Mouse (Mus musculus) telencephalon, adult 2 months (tissue): ENCODE data around the gene Sytl3.
"Not testable (repeated sequence)": the region's sequence is repeated elsewhere in the genome, so short reads cannot be mapped to it uniquely, and the experiment has no call there.

Source experiments
- DNase-seq: peaks from one replicate; pipeline ENCODE4 v3.0.0-alpha.2; 2011; ENCODE audit warnings: low read depth, low spot score

Gene Sytl3

DNA sequence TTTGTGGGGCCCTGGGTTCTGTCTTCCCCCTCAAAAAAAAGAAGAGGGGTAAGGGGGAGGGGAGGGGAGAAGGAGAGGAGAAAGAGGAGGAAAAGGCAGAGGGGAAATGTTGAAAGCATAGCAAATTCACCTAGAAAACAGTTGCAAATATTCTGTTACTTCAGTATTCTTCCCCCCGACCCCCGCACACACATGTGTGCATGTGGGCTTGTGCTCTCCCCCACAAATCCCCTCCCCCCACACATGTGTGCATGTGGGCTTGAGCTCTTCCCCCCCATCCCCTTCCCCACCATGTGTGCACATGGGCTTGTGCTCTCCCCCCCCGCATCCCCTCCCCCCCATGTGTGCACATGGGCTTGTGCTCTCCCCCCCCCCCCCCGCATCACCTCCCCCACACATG is 30.5 kb downstream of the Sytl3 start:
- not testable (repeated sequence) for DNase-seq

DNA sequence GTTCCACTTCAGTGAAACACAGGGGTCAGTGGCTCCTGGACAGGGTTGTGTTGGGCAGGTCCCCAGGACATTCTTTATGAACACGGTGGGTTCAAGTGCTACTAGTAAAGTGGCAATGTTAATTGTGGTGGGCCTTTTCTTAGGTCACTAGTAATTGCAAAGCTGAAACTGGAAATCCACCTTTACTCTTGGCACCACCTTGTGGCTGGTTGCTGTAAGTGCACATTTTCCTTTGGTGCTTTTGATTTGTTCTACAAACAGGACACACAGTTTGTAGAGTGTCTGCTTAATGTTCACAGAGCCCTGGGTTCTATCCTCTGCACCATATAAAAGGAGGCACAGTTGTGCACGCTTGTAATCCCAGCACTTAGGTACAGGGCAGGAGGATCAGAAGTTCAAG is 32.7 kb downstream of the Sytl3 start:
- DNase-seq = not testable (repeated sequence)

DNA sequence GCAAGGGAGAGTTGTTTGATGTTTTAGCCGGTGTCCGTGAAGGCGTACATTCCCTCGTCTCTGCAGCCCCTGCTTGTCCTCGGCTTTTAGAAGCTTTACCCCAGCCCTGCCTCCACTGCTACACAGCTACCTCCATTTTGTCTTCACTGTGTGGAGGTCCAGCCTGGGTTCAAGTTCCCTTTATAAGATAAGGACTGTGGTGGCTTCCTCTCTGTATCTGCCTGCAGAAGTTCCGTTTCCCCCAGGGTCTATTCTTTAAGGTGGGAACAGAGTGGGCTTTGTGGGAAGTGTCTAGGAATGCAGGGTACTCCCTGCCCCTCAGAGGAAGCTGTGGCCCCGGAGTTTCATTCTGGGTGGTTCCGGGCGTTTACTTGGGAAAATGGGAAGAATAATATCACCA is 36.8 kb downstream of the Sytl3 start:
- not testable (repeated sequence) for DNase-seq

DNA sequence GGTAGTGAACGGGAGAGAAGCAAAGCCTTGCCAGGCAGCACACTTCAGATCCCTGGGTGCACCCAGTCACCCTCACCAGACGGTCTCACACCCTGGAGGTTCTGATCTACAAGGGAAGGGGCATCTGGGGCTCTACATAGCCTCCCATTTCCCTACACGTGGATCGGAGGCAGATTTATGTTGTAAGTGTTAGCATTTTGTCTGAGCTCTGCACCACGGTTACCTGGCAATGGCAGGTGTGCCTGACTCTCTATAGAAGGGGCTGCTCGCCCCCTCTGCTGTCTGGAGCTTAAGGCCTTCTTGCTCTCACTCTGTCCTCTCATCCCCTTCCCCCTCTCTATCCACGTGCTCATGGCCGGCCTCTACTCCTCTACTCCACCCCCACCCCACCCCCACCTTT is 37.6 kb downstream of the Sytl3 start:
- DNase-seq = not testable (repeated sequence)

DNA sequence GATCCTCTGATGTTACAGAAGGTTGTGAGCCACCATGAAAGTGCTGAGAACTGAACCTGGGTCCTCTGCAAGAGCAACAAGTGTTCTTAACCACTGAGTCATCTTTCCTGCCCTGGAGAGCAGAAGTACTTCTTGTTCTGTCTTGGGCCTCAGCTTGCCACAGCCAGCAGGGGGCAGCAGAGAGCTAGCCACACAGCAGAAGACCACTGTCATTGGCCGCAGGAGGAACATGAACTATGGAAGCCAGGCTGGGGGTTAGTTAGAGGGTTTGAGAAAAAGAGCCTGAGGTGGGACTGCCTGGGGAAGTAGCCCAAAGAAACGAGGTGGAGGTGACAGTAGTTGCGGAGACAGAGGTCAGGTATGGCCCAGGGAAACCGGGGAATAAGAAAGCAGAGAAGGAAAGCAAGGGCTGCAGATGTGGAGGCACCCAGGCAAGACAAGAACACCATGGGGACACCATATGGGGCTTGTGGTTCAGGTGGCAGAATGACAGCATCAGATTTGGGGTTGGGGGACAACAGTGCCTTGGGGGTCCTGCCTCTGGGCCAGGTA is 38.4 kb downstream of the Sytl3 start:
- DNase-seq = not testable (repeated sequence)

DNA sequence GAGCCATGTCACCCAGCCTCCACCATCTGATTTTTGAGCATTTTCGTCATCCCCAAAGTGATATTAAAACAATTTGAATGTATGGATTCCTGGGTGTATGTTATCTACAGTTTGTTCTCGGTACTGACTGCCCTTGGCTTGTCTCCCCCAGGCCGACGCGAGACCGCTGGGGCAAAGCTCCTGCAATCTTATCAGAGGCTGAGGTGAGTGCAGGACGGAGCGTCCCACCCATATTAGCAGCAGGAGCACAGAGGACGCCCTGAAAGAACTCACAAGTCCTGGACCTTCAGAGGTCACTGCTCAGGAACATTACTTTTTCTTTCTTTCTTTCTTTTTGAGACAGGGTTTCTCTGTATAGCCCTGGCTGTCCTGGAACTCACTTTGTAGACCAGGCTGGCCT is 40.6 kb downstream of the Sytl3 start:
- not testable (repeated sequence) for DNase-seq

DNA sequence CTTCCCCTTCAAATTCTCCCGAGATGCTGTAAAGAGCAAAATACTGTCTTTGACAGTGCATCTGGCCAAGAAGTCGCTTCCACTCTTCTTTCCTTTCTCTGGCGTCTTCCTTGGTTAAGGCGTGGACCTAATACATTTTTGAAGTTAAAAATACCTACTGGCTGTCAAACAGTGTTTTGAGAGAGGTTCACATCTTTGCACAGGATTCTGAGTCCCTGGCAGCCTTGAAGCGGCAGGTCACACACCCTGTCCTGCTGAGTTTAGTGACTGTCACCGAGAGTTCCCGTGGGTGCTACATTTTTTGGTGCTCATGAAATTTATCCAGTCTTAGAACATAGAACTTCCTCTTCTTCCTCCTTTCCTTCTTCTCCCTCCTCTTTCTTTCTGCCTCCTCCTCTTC is 41.2 kb downstream of the Sytl3 start:
- not testable (repeated sequence) for DNase-seq

DNA sequence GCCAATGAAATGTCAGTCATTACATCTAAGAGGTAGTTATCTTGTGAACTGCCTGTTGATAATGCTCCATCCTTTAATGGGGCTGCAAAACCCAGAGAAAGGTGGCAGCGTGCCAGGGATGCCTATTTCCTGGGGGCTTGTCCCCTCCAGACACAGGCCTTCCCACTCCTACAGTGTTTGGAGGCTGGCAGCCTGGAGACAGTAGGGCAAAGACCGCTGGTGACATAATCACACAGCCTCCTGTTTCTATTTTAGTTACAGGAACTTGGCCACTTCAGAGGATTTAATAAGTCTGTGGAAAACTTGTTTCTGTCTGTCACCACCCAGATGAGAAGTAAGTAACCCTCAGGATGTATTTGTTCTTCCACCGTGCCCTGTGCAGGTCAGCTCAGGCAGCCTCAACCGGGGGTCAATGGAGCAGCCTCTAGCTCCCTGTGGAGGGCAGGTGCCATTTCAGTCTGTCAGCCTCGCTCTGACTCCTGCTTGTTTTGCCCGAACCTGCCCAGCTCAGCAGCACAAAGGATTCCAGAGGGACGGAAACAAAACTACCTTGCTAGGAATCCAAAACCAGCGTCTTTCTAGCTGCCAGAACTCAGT is 43.8 kb downstream of the Sytl3 start:
- DNase-seq = not testable (repeated sequence)

DNA sequence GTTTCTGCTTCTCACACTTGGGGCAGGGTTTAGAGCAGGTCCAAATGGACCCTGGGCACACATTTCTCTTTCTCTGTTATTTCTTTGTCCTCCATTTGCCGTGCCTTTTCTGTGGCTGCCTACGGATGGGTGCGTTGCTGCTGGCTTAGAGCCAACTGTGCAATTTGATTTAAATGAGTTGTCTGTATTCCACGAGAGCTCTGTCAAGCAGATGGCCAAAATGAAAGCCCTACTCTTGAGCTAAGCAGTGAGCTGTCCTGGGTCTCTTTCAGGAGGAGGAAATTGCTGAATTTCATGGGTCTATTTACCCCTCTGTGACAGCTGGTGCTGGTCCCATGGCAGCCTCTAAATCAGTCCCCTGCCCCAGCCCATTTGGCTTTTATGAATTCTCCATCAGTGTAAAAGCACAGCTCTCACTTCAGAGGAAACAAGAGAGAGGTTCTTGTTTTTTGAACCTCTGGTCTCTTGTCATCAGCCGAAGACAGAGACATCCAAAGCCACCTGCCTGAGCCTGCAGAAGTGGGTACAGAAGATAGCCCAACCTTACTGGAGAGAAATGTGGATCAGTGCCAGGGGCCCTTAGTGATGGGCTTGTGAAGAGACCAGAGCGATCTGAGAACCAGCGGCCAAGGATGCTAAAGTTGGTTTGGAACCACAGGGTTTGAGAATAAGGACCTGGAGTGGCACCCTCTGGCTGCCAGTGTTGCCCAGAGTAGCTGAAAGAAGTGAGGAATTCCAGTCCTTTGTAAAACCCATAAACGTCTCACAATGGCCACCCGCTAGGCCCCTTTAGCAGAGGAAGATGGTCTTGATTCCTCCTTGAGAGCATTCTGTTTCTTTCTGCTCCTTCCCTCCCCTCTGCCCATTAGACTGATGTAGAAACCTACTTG is 44.7 kb downstream of the Sytl3 start:
- not testable (repeated sequence) for DNase-seq

DNA sequence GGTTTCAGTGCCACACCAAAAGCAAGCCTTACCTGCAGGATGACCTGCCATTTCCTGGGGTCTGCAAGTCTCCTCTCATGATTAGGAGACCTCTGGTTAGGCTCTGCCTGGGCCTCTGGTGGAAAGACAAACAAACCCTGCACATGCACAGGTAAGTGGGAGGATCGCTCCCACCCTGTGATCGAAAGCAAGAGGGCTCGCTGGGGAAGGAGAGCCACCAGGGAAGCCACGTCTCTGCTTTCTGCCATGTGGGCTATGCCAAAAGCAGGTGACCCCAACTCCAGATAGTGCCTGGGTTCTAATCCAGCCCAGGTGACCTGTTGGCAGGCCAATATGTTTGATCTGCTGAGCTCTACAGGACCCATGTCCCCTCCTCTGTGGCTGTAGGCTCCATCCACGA is 47.6 kb downstream of the Sytl3 start:
- not testable (repeated sequence) for DNase-seq

DNA sequence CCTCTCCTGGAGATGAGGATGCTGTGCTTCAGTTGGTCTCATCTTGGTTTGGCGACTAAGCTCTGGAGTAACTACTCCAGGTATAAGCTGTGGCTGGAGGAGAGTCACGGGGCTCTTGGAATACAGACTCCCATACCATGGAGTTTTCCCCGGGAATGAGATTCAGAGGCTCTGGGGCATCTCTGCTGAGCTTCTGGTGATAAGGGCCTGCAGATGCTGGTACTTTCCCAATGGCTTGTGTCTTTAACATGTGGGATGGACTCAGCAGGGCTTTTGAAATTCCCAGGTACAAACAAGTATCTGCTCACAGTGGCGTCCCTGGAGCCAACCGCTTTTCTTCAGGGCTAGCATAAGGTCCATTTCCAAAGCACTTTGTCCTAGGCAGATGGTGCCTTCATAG is 48.5 kb downstream of the Sytl3 start:
- not testable (repeated sequence) for DNase-seq

DNA sequence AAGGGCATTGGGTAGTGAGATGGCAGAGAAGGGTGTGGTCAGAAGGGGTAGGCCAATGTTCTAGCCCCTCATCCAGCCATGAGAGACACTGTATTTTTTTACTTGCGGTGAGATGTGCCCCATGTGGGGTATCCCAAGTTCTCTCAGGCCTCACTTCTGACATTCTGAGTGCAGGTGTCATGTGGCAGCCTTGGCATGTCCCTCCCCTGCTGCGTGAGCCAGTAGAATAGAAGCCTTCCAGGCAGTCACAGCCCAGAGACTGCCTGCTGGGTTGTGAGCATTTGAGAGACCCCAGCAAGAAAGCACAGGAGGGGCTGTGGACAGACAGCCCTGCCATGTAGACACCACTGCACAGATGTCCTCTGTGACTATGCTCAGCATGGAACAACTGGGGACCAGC is 49.3 kb downstream of the Sytl3 start:
- DNase-seq = not testable (repeated sequence)

DNA sequence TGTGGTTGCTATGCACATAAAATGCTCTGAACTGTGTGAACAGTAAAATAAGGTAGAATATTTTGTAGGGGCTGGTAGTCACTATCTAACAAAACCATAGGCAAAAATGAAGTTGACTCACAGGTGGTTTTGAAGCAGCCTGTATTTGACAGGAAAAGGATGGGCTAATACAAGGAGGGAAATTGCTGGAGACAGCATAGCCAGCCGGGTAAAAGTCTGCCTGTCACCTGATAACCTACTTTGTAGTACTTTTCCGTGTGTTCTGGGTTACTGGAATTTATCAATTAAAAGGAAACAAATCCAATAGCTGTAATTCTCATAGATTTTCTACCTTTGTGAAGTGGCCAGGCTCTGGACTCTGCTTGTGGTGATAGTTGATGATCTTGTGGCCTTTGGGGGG is 54.6 kb downstream of the Sytl3 start:
- not testable (repeated sequence) for DNase-seq

DNA sequence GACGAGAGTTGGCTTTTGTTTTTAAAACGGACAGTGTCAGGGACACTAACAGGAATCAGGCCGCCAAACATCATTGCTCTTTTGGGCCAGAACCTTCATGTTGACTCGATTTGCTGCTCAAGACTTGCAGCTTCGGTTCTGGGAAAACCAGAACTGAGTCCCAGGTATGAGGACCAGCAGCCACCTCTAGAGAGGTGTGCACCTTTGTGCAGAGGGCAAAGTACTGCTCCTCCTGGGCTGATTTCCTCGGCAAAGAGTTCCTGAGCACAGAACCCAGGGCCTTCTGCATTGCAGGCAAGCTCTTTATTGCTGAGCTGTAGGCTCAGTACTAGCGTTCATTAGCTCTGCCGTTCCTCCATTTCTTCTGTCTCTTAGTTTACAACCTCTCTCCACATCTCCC is 55.1 kb downstream of the Sytl3 start:
- not testable (repeated sequence) for DNase-seq

DNA sequence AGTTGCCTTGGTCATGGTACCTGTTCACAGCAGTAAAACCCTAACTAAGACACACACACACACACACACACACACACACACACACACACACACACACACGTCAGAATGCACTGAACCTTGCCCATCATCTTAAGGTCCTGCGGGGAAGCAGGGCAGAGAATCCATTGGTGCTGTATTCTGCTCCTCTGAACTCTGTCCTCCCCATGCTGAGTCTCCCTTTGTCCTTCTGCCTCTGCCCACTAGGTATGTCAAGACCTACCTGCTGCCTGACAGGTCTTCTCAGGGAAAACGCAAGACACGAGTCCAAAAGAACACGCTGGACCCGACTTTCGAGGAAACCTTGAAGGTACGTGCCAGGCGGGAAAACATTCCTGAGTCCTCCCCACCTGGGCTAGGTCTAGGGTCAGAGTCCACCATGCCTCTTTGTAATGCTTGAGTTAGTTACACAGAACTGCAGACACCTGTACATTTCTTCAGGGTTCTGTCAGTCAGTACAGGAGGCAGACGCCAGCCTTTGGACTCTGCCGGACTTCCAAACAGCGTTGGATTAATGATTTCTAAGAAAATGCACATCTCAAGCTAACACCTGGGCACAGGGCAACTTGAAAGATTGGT is 69.2 kb downstream of the Sytl3 start:
- DNase-seq = no peak

DNA sequence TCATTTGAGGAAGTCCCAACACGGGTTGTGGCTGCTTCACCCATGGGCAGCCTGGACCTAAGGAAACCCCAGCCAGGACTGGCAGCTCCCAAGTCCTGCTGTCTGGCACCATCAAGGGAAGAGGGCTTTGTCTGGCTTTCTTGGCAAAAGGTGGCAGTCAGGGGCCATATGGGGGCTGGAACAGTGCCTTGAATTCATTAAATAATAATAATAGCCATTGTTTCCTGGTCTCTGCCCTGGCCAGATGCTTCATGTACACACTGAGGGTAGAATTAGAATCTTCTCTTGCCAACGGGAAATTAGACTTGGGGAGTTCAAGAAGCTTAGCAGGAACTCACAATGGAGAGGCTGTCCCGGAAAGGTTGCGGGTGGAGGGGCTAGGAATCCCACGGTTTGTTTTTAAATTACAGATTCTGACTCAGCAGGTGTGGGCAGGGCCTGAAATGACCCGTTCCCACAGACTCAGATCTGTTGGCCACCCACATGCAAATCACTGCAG is 70.4 kb downstream of the Sytl3 start:
- DNase-seq = no peak

DNA sequence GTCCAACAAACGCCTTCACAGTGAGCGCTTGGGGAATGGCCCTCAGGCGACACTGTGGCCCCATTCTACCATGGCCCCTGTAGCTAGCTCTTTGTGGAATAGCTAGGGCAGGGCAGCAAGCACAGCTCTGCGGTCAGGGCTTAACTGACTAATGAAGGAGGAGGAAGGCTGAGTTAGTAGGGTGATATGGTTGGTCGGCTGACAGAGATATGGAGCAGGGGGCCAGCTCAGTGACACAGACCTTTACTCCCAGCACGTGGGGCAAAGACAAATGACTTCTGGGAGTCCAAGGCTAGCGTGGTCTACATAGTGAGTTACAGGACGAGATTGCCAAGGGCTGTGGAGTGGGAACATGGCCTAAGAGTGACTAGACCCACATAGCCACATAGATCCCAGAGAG is 72.2 kb downstream of the Sytl3 start:
- no peak for DNase-seq

DNA sequence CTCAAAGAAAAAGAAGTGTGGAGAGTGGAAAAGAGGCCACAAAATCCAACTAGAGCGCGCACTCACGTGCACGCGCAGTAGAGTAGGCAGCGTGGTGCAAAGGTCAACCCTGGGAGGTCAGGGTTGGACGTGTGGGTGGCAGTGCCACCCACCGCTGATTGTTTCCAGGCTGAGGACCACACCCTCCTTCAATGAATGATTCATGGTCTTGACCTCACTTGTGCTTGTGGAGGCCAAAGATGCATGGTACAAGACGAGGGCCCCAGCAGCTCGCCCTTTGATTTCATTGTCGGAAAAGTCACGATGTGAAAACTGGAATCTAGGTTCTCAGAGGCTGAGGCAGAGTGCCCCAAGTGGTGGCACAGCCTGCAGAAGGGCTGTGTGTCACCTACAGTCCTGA is 72.7 kb downstream of the Sytl3 start:
- no peak for DNase-seq

DNA sequence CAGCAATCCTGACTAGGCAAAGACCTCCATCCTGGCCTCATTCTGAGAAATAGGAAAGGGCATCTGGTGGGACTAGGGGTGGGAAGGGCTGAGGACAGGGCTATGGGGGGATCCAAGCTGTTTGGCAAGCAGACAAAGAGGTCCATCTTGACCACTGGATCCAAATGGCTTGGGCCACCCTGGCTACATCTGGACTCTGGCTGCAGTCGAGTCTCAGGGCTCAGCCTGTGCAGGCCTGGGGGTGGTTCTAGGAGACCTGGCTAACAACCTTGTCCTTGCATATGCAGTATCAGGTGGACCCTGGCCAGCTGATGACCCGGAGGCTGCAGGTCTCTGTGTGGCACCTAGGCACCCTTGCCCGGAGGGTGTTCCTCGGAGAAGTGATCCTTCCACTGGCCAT is 73.8 kb downstream of the Sytl3 start:
- no peak for DNase-seq

DNA sequence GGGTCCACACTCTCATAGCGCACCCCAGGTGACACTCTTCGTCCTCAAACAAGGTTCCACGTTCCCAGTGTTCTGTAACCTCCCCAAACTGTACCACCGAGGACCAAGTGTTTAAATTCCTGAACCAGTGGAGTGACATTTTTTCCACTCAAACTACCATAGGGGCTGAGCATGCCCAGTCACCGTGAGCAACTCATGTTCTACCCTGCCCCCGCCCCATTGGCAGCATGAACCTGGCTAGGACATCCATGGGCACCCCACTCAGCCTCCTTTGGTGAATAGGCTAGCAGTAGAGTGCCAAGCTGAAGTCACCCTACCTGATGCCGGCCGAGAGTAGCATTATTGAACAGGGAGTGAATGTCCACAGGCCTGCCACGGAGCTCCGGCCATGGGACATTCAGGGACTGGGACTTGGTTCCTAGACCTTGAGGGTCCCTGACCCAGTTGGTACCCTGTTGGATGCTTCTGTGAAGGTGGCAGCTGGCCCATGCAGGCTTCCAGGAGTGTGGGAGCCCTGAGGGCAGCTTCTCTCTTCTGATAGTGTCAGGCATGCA is 74.5 kb downstream of the Sytl3 start:
- DNase-seq = no peak

DNA sequence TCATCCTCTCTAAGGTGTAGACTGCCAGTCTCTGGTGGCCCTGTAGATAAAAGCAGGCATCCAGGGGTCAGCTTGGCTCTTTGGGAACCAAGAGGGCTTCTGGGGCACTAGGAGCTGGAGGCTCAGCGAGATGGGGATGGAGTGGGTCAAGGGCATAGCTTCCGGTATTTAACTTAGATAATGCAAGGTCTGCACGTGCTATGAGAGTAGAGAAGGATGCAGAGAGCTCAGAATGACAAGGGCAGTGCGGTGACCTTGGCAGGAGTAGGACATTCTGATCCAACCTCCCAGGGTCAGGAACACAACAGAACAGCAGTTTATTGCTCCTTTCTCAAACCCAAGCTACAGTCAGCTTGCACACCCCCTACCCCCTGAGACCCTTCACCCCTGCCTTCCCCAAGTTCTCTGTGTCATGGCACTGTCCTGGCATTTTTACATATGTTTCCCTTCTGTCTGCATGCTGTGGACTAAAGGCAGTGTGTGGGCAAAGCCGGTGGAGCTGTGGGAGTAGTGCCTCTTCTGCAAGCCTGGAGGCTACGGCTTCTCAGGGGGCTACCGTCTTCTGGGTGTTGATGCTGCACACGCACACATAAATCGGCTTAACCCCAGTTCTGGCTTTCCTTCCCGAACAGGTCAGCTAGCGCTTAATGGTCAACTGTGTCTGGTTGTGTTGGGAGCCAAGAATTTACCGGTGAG is 76.0 kb downstream of the Sytl3 start:
- DNase-seq = no peak
